Mouse (Mus musculus): ENCODE data around the gene Dop1b. TPM values are rescaled to one million over a fixed set of nuclear protein-coding genes. Genes with fewer than 3 reads are reported as not detected.
"Not testable (repeated sequence)": the region's sequence is repeated elsewhere in the genome, so short reads cannot be mapped to it uniquely, and the experiment has no call there.

Gene Dop1b
- polyA plus RNA-seq, 1 experiment: 47.2 TPM

GRCm38 (mm10) chr16:93774658-93775057, 63.0 kb downstream of the Dop1b start:
- Histone ChIP-seq H3K4me3 (ENCODE audit: insufficient read depth, low read length) (no peak overlapping the region), H3K27ac (ENCODE audit: insufficient read depth, low read depth, low read length) (no peak overlapping the region), H3K4me1 (ENCODE audit: control insufficient read depth, insufficient read depth, low read length) (no peaks in the 10 kb centered on the region)
- TF ChIP-seq CTCF (IDR thresholded peaks at IDR 0.05; ENCODE audit: low read depth, low read length): no peak
- no peak for TF ChIP-seq POLR2A (IDR thresholded peaks at IDR 0.05; ENCODE audit: borderline replicate concordance, low read depth, low read length)

- Histone ChIP-seq H3K4me3 (ENCODE audit: insufficient read depth, low read length) (no peak overlapping the region), H3K27ac (ENCODE audit: insufficient read depth, low read depth, low read length) (no peak overlapping the region), H3K4me1 (ENCODE audit: control insufficient read depth, insufficient read depth, low read length) (peaks cover 15% of the 10 kb centered on the region)
- TF ChIP-seq CTCF (IDR thresholded peaks at IDR 0.05; ENCODE audit: low read depth, low read length) (no peak), POLR2A (IDR thresholded peaks at IDR 0.05; ENCODE audit: borderline replicate concordance, low read depth, low read length) (no peak)
These were observed 64.8 kb downstream of the Dop1b start for GRCm38 (mm10) chr16:93776468-93776867.

- TF ChIP-seq POLR2A (IDR thresholded peaks at IDR 0.05; ENCODE audit: borderline replicate concordance, low read depth, low read length) (no peak), CTCF (IDR thresholded peaks at IDR 0.05; ENCODE audit: low read depth, low read length) (no peak)
- Histone ChIP-seq H3K4me1 (ENCODE audit: control insufficient read depth, insufficient read depth, low read length) (peaks cover 15% of the 10 kb centered on the region), H3K4me3 (ENCODE audit: insufficient read depth, low read length) (no peak overlapping the region), H3K27ac (ENCODE audit: insufficient read depth, low read depth, low read length) (no peak overlapping the region)
These were observed 65.7 kb downstream of the Dop1b start for GRCm38 (mm10) chr16:93777247-93777999.

GRCm38 (mm10) chr16:93778393-93778792, 66.7 kb downstream of the Dop1b start:
- peaks cover 15% of the 10 kb centered on the region for H3K4me1 ChIP-seq (ENCODE audit: control insufficient read depth, insufficient read depth, low read length)
- not testable (repeated sequence) for H3K4me3 ChIP-seq (ENCODE audit: insufficient read depth, low read length)
- H3K27ac ChIP-seq (ENCODE audit: insufficient read depth, low read depth, low read length): peak overlapping the region; percentile 3; the same call in 1 of the 2 replicates

- Histone ChIP-seq H3K4me3 (ENCODE audit: insufficient read depth, low read length) (no peak overlapping the region), H3K27ac (ENCODE audit: insufficient read depth, low read depth, low read length) (no peak overlapping the region), H3K4me1 (ENCODE audit: control insufficient read depth, insufficient read depth, low read length) (peaks cover 15% of the 10 kb centered on the region)
- TF ChIP-seq CTCF (IDR thresholded peaks at IDR 0.05; ENCODE audit: low read depth, low read length) (no peak), POLR2A (IDR thresholded peaks at IDR 0.05; ENCODE audit: borderline replicate concordance, low read depth, low read length) (no peak)
These were observed 67.8 kb downstream of the Dop1b start for GRCm38 (mm10) chr16:93779554-93779953.

- TF ChIP-seq POLR2A (IDR thresholded peaks at IDR 0.05; ENCODE audit: borderline replicate concordance, low read depth, low read length) (no peak), CTCF (IDR thresholded peaks at IDR 0.05; ENCODE audit: low read depth, low read length) (no peak)
- H3K4me1 ChIP-seq (ENCODE audit: control insufficient read depth, insufficient read depth, low read length): peaks cover 15% of the 10 kb centered on the region
- no peak overlapping the region for H3K4me3 ChIP-seq (ENCODE audit: insufficient read depth, low read length)
- H3K27ac ChIP-seq (ENCODE audit: insufficient read depth, low read depth, low read length): no peak overlapping the region
These were observed 69.2 kb downstream of the Dop1b start for GRCm38 (mm10) chr16:93780660-93781479.

- TF ChIP-seq CTCF (IDR thresholded peaks at IDR 0.05; ENCODE audit: low read depth, low read length): no peak
- H3K27ac ChIP-seq (ENCODE audit: insufficient read depth, low read depth, low read length): no peak overlapping the region
- H3K4me1 ChIP-seq (ENCODE audit: control insufficient read depth, insufficient read depth, low read length): peaks cover 15% of the 10 kb centered on the region
- H3K4me3 ChIP-seq (ENCODE audit: insufficient read depth, low read length): no peak overlapping the region
These were observed 72.5 kb downstream of the Dop1b start for GRCm38 (mm10) chr16:93784175-93784574.

- no peak overlapping the region for H3K4me3 ChIP-seq (ENCODE audit: insufficient read depth, low read length)
- H3K4me1 ChIP-seq (ENCODE audit: control insufficient read depth, insufficient read depth, low read length): peaks cover 6% of the 10 kb centered on the region
- TF ChIP-seq CTCF (IDR thresholded peaks at IDR 0.05; ENCODE audit: low read depth, low read length): no peak
- TF ChIP-seq POLR2A (IDR thresholded peaks at IDR 0.05; ENCODE audit: borderline replicate concordance, low read depth, low read length): no peak
- H3K27ac ChIP-seq (ENCODE audit: insufficient read depth, low read depth, low read length): no peak overlapping the region
These were observed 74.1 kb downstream of the Dop1b start for GRCm38 (mm10) chr16:93785805-93786204.

GRCm38 (mm10) chr16:93788388-93788787, 76.7 kb downstream of the Dop1b start:
- no peak overlapping the region for H3K4me3 ChIP-seq (ENCODE audit: insufficient read depth, low read length)
- H3K27ac ChIP-seq (ENCODE audit: insufficient read depth, low read depth, low read length): no peak overlapping the region
- TF ChIP-seq CTCF (IDR thresholded peaks at IDR 0.05; ENCODE audit: low read depth, low read length) (no peak), POLR2A (IDR thresholded peaks at IDR 0.05; ENCODE audit: borderline replicate concordance, low read depth, low read length) (no peak)
- H3K4me1 ChIP-seq (ENCODE audit: control insufficient read depth, insufficient read depth, low read length): no peaks in the 10 kb centered on the region

- no peak overlapping the region for H3K27ac ChIP-seq (ENCODE audit: insufficient read depth, low read depth, low read length)
- no peaks in the 10 kb centered on the region for H3K4me1 ChIP-seq (ENCODE audit: control insufficient read depth, insufficient read depth, low read length)
- H3K4me3 ChIP-seq (ENCODE audit: insufficient read depth, low read length): no peak overlapping the region
- TF ChIP-seq CTCF (IDR thresholded peaks at IDR 0.05; ENCODE audit: low read depth, low read length) (no peak), POLR2A (IDR thresholded peaks at IDR 0.05; ENCODE audit: borderline replicate concordance, low read depth, low read length) (no peak)
These were observed 77.2 kb downstream of the Dop1b start for GRCm38 (mm10) chr16:93788881-93789280.
